Mouse (Mus musculus): ENCODE measurements around the gene Gbf1. TPM values are rescaled to one million over a fixed set of nuclear protein-coding genes. Genes with fewer than 3 reads are reported as not detected.

Gene Gbf1
- 111 and 133 TPM in 2 replicates for total RNA-seq (2014; fragmentation: Nextera tagmentation)
- total RNA-seq (2017), result 25.7 and 33.4 TPM in 2 replicates
- 292 and 312 TPM in 2 replicates for polyA plus RNA-seq (2012)

DNA sequence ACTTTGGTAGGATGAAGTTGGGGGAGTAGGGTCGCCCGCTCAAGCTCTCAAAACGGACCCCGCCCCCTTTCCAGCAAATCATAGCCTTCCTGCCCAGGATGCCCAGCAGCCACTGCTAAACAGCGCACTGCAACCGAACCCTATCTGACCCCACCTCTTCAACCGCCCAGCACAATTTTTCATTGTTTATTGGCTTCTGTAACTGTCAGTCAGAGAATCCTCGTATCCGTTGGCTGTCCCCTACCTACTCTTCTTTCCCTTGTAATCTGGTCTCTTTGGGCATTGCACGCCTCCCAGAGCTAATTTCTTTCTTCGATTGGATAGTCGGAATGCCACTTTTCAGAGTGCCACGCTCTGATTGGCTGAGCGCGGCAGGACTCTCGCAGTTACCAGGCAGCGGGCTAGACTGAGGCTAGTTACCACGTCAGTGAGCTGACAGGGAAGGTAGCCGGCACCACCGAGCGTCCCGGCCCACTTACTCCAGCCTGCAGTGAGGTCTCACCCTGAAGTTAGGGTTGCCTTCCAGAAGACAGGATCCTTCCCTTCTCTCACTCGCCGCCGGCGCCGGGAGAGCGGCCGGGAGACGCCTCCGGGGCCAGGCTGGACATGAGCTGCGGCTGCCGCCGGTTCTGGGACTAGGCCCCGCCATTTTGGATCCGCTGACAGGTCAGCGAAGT lies at the start of gene Gbf1:
Gene Gbf1, plus strand, starts transcription at position 383 of the 677 bp plus-strand sequence.
- TF ChIP-seq GATA1 (IDR thresholded peaks at IDR 0.05; ENCODE audit: borderline replicate concordance, low read length) (no peak), TAL1 (conservative IDR thresholded peaks at IDR 0.05; ENCODE audit: low read depth, low read length) (no peak), GATA2 (IDR thresholded peaks at IDR 0.05; ENCODE audit: borderline replicate concordance, low read depth, low read length) (no peak), CTCF (IDR thresholded peaks at IDR 0.05; ENCODE audit: low read depth, low read length) (no peak), POLR2AphosphoS5 (IDR thresholded peaks at IDR 0.05; ENCODE audit: insufficient replicate concordance, low read depth, low read length) (no peak)
- DNase-seq (ENCODE audit: low spot score), result peak; percentile 98
- Histone ChIP-seq H3K4me1 (ENCODE audit: insufficient read depth, low read depth, low read length) (peaks cover 43% of the 10 kb centered on the region), H3K9me3 (replicated peaks) (no peaks in the 10 kb centered on the region), H3K36me3 (replicated peaks) (peaks cover 19% of the 10 kb centered on the region), H3K27me3 (ENCODE audit: insufficient read depth, low read length) (peaks cover 30% of the 10 kb centered on the region), H3K4me3 (ENCODE audit: low read depth, low read length) (peak within 1 kb of the TSS; percentile 85)
- peak; percentile 96 for ATAC-seq (ENCODE audit: extremely low read depth, insufficient number of reproducible peaks, low FRiP score, poor library complexity, severe bottlenecking)

DNA sequence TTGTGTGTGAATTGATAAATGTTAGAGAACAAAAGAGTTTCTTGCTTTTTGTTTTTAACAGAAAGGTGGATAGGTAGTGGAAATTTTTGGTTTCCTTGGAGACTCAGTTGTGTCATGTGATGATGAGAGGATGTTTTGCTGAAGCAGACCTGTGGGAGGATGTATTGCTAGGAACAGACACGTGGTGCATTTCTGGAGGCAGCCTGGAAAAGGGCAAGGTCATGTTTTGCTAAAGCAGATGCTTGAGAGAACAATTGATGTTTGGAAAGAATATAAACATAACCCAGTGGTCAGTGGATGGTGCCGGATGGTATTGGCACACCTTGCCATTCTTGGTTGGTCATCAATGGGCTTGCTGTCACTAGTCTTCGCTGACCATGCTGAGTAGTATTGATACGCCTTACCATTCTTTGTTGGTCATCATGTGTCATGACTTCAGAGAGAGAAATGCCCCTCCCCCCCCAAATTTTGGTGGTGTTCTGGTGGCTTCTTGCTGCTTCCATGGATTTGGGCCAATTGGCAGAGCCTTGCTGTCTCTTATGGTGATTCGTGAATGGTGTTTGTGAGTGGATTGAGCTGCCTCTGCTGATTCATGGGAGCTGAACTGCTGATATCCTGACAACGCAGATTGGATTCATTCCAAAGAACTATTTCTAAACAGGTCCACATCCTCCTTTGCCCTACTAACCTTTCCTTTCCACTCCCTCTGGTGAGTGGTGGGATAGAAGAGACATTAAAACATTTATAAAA lies 48.7 kb upstream of the Gbf1 start:
- no peak for DNase-seq (ENCODE audit: low spot score)
- no peak overlapping the region for H3K4me3 ChIP-seq (ENCODE audit: low read depth, low read length)
- TF ChIP-seq POLR2AphosphoS5 (IDR thresholded peaks at IDR 0.05; ENCODE audit: insufficient replicate concordance, low read depth, low read length) (no peak), GATA2 (IDR thresholded peaks at IDR 0.05; ENCODE audit: borderline replicate concordance, low read depth, low read length) (no peak), CTCF (IDR thresholded peaks at IDR 0.05; ENCODE audit: low read depth, low read length) (no peak), GATA1 (IDR thresholded peaks at IDR 0.05; ENCODE audit: borderline replicate concordance, low read length) (no peak), TAL1 (conservative IDR thresholded peaks at IDR 0.05; ENCODE audit: low read depth, low read length) (no peak)
- peaks cover 5% of the 10 kb centered on the region for H3K27me3 ChIP-seq (ENCODE audit: insufficient read depth, low read length)
- no peaks in the 10 kb centered on the region for H3K36me3 ChIP-seq (replicated peaks)
- no peak for ATAC-seq (ENCODE audit: extremely low read depth, insufficient number of reproducible peaks, low FRiP score, poor library complexity, severe bottlenecking)
- 0 out of 2 replicates have a peak, but pooled peaks cover 2% of the 10 kb centered on the region for H3K4me1 ChIP-seq (ENCODE audit: insufficient read depth, low read depth, low read length)
- H3K9me3 ChIP-seq (replicated peaks), result no peaks in the 10 kb centered on the region; the same call in 1 of the 2 replicates

DNA sequence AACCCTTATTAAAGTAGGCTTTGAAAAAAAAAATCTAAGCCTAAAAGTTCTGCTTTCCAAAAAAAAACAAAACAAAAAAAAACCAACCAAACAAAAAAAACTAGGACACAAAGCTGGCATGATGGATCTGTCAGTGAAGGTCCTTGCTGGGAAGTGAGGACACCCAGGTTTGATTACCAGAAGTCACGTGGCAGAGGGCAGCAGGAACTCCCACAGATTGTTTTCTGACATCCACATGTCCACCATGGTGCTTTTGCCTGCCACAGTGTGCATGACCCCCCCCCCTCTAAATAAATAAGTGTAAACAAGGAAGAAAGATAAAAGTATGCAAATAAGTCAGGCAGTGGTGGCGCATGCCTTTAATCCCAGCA lies 48.1 kb upstream of the Gbf1 start:
- no peak for TF ChIP-seq CTCF (IDR thresholded peaks at IDR 0.05; ENCODE audit: low read depth, low read length)
- no peak for TF ChIP-seq POLR2AphosphoS5 (IDR thresholded peaks at IDR 0.05; ENCODE audit: insufficient replicate concordance, low read depth, low read length)
- TF ChIP-seq GATA1 (IDR thresholded peaks at IDR 0.05; ENCODE audit: borderline replicate concordance, low read length), result no peak
- H3K9me3 ChIP-seq (replicated peaks), result no peaks in the 10 kb centered on the region; the same call in 1 of the 2 replicates
- ATAC-seq (ENCODE audit: extremely low read depth, insufficient number of reproducible peaks, low FRiP score, poor library complexity, severe bottlenecking) (no peak), DNase-seq (ENCODE audit: low spot score) (no peak)
- H3K4me3 ChIP-seq (ENCODE audit: low read depth, low read length), result no peak overlapping the region
- H3K27me3 ChIP-seq (ENCODE audit: insufficient read depth, low read length), result peaks cover 10% of the 10 kb centered on the region
- no peaks in the 10 kb centered on the region for H3K36me3 ChIP-seq (replicated peaks)
- peaks cover 3% of the 10 kb centered on the region; the same call in 1 of the 2 replicates for H3K4me1 ChIP-seq (ENCODE audit: insufficient read depth, low read depth, low read length)

DNA sequence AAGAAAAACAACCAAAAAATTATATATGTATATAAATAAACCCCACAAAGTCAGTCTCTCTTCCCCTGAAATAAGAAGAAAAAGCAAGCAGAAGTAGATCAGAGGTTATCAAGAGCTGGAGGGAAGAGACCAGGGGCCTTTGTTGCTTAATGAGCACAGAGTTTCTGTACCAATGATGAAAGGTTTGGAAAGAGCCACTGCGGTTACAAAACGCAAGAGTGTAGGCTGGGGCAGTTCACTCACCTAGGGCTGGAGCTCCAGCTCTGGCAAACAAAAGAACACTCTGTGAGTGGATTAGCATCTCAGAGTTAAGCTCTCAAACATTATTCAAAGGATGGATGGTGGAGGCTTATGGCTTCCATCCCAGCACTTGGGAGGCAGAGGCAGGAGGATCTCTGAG lies 42.1 kb upstream of the Gbf1 start:
- Histone ChIP-seq H3K27me3 (ENCODE audit: insufficient read depth, low read length) (peaks cover 30% of the 10 kb centered on the region), H3K4me3 (ENCODE audit: low read depth, low read length) (no peak overlapping the region), H3K36me3 (replicated peaks) (no peaks in the 10 kb centered on the region), H3K9me3 (replicated peaks) (no peaks in the 10 kb centered on the region), H3K4me1 (ENCODE audit: insufficient read depth, low read depth, low read length) (peaks cover 9% of the 10 kb centered on the region; the same call in 1 of the 2 replicates)
- ATAC-seq (ENCODE audit: extremely low read depth, insufficient number of reproducible peaks, low FRiP score, poor library complexity, severe bottlenecking), result no peak
- no peak for TF ChIP-seq GATA1 (IDR thresholded peaks at IDR 0.05; ENCODE audit: borderline replicate concordance, low read length)
- TF ChIP-seq TAL1 (conservative IDR thresholded peaks at IDR 0.05; ENCODE audit: low read depth, low read length), result no peak
- TF ChIP-seq CTCF (IDR thresholded peaks at IDR 0.05; ENCODE audit: low read depth, low read length), result no peak
- TF ChIP-seq POLR2AphosphoS5 (IDR thresholded peaks at IDR 0.05; ENCODE audit: insufficient replicate concordance, low read depth, low read length), result no peak
- TF ChIP-seq GATA2 (IDR thresholded peaks at IDR 0.05; ENCODE audit: borderline replicate concordance, low read depth, low read length), result no peak
- DNase-seq (ENCODE audit: low spot score), result no peak

DNA sequence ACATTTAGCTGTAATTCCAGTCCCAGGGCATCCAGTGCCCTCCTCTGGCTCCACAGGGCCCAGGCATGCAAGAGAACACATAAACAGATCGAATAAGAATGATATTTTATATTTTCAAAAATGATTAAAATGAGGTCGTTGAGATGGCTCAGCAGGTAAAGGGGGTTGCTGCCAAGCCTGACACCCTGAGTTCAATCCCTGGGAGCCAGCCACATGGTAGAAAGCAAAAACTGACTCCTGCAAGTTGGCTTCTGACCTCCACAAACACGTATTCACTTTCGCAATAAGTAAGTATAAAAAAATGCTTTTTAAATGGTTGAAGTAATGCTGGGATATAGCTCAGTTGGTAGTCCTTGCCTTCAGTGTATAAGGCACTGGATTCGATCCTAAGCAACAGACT lies 41.5 kb upstream of the Gbf1 start:
- H3K27me3 ChIP-seq (ENCODE audit: insufficient read depth, low read length), result peaks cover 30% of the 10 kb centered on the region
- H3K4me3 ChIP-seq (ENCODE audit: low read depth, low read length), result no peak overlapping the region
- H3K9me3 ChIP-seq (replicated peaks), result no peaks in the 10 kb centered on the region
- no peaks in the 10 kb centered on the region for H3K36me3 ChIP-seq (replicated peaks)
- ATAC-seq (ENCODE audit: extremely low read depth, insufficient number of reproducible peaks, low FRiP score, poor library complexity, severe bottlenecking) (no peak), DNase-seq (ENCODE audit: low spot score) (no peak)
- peaks cover 9% of the 10 kb centered on the region; the same call in 1 of the 2 replicates for H3K4me1 ChIP-seq (ENCODE audit: insufficient read depth, low read depth, low read length)
- TF ChIP-seq CTCF (IDR thresholded peaks at IDR 0.05; ENCODE audit: low read depth, low read length) (no peak), TAL1 (conservative IDR thresholded peaks at IDR 0.05; ENCODE audit: low read depth, low read length) (no peak), GATA2 (IDR thresholded peaks at IDR 0.05; ENCODE audit: borderline replicate concordance, low read depth, low read length) (no peak), POLR2AphosphoS5 (IDR thresholded peaks at IDR 0.05; ENCODE audit: insufficient replicate concordance, low read depth, low read length) (no peak), GATA1 (IDR thresholded peaks at IDR 0.05; ENCODE audit: borderline replicate concordance, low read length) (no peak)

DNA sequence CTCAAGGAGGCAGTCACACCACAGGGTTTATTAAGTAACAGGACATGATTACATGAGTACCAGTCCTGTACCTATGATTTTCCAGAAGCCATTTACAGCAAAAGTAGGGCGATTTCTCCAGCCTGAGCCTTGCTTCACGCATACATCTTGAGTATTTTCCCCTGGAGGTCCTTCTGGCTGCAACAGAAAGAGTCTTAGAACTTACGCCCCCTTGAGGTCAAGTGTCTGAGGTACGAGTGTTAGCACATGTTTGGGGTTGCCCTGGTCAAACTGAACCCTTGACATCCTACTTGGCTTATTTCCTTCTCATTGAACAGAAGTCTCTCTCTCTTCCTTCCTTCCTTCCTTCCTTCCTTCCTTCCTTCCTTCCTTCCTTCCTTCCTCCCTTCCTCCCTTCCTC lies 37.7 kb upstream of the Gbf1 start:
- H3K27me3 ChIP-seq (ENCODE audit: insufficient read depth, low read length), result peaks cover 22% of the 10 kb centered on the region
- no peaks in the 10 kb centered on the region for H3K36me3 ChIP-seq (replicated peaks)
- ATAC-seq (ENCODE audit: extremely low read depth, insufficient number of reproducible peaks, low FRiP score, poor library complexity, severe bottlenecking), result no peak
- no peaks in the 10 kb centered on the region for H3K9me3 ChIP-seq (replicated peaks)
- peaks cover 2% of the 10 kb centered on the region; the same call in 1 of the 2 replicates for H3K4me1 ChIP-seq (ENCODE audit: insufficient read depth, low read depth, low read length)
- DNase-seq (ENCODE audit: low spot score), result no peak
- H3K4me3 ChIP-seq (ENCODE audit: low read depth, low read length), result no peak overlapping the region
- TF ChIP-seq GATA2 (IDR thresholded peaks at IDR 0.05; ENCODE audit: borderline replicate concordance, low read depth, low read length), result no peak
- TF ChIP-seq CTCF (IDR thresholded peaks at IDR 0.05; ENCODE audit: low read depth, low read length), result no peak
- TF ChIP-seq GATA1 (IDR thresholded peaks at IDR 0.05; ENCODE audit: borderline replicate concordance, low read length), result no peak
- no peak for TF ChIP-seq POLR2AphosphoS5 (IDR thresholded peaks at IDR 0.05; ENCODE audit: insufficient replicate concordance, low read depth, low read length)
- no peak for TF ChIP-seq TAL1 (conservative IDR thresholded peaks at IDR 0.05; ENCODE audit: low read depth, low read length)

Measured in G1E (cell line).